Mouse (Mus musculus) kidney, embryonic 15.5 days (tissue): Measurements from ENCODE around the gene Gm10762. TPM values are rescaled to one million over a fixed set of nuclear protein-coding genes. Genes with fewer than 3 reads are reported as not detected.
"Not testable (repeated sequence)": the region's sequence is repeated elsewhere in the genome, so short reads cannot be mapped to it uniquely, and the experiment has no call there.

Experiments
- ATAC-seq: fragments of 200-750 bp; cut with Nextera tagmentation; replicated peaks from 2 replicates; pipeline ENCODE4 v1.8.0; 2017; ENCODE audit warnings: moderate TSS enrichment; ENCODE audit not compliant: low FRiP score
- H3K27ac ChIP-seq: fragments of 300-500 bp; sonication (generic); 2 replicates; pipeline ENCODE4 v1.5.1; 2015; ENCODE audit warnings: mild to moderate bottlenecking, inconsistent platforms
- H3K27me3 ChIP-seq: fragments of 300-500 bp; sonication (generic); 2 replicates; pipeline ENCODE4 v1.6.1; 2015; ENCODE audit warnings: inconsistent platforms
- H3K36me3 ChIP-seq: fragments of 300-500 bp; sonication (generic); 2 replicates; pipeline ENCODE4 v1.6.1; 2015; ENCODE audit warnings: inconsistent platforms
- H3K4me1 ChIP-seq: fragments of 300-500 bp; sonication (generic); 2 replicates; pipeline ENCODE4 v1.6.1; 2015; ENCODE audit warnings: inconsistent platforms
- H3K4me2 ChIP-seq: fragments of 300-500 bp; sonication (generic); 2 replicates; pipeline ENCODE4 v1.6.1; 2015; ENCODE audit warnings: moderate library complexity, mild to moderate bottlenecking, inconsistent platforms
- H3K4me3 ChIP-seq: fragments of 300-500 bp; sonication (generic); replicated peaks from 2 replicates; pipeline ENCODE4 v1.5.1; 2015; ENCODE audit warnings: mild to moderate bottlenecking, inconsistent platforms
- H3K9ac ChIP-seq: fragments of 300-500 bp; sonication (generic); 2 replicates; pipeline ENCODE4 v1.6.1; 2015; ENCODE audit warnings: mild to moderate bottlenecking, inconsistent platforms
- H3K9me3 ChIP-seq: fragments of 300-500 bp; sonication (generic); replicated peaks from 2 replicates; pipeline ENCODE4 v1.6.1; 2016; ENCODE audit warnings: inconsistent platforms
- WGBS: fragments of 180-500 bp; shearing (Covaris S2); methylation state at CpG from one replicate; pipeline ENCODE4 v1.1.7; 2015; ENCODE audit warnings: mixed read lengths; 5-methylcytosine and 5-hydroxymethylcytosine counted together
- polyA plus RNA-seq: library from polyadenylated mRNA; unstranded; fragments of >200 nt; fragmentation: Nextera tagmentation; extraction: Ambion mirVana; gene quantifications from 2 replicates; pipeline ENCODE4 v1.2.1, GENCODE M21; 2015

The Gm10762 gene
- polyA plus RNA-seq = 12.2 and 13.4 TPM in 2 replicates

GRCm38 (mm10) chr2:128967661-128968441 is at the start of gene Gm10762:
Gm10762 (minus strand) TSS chr2:128967725.
- H3K4me3 ChIP-seq = peak within 1 kb of the TSS; percentile 92
- no peaks in the 10 kb centered on the region for H3K27me3 ChIP-seq
- no peaks in the 10 kb centered on the region for H3K9me3 ChIP-seq
- no peaks in the 10 kb centered on the region for H3K36me3 ChIP-seq
- H3K9ac ChIP-seq = peak within 1 kb of the TSS; percentile 98
- ATAC-seq = peak; percentile 90
- peak within 1 kb of the TSS; percentile 100 for H3K27ac ChIP-seq
- H3K4me2 ChIP-seq = peak within 1 kb of the TSS; percentile 64
- peaks cover 8% of the 10 kb centered on the region for H3K4me1 ChIP-seq
- under 1% methylated on average over 80 of the region's 80 CpGs for WGBS

GRCm38 (mm10) chr2:129008867-129009266 is 41.3 kb upstream of the Gm10762 start:
- not testable (repeated sequence) for H3K9me3 ChIP-seq, H3K4me2 ChIP-seq, H3K36me3 ChIP-seq, ATAC-seq, H3K4me1 ChIP-seq, H3K9ac ChIP-seq, H3K27me3 ChIP-seq, H3K4me3 ChIP-seq, H3K27ac ChIP-seq
- WGBS = 86% methylated on average over 2 of the region's 2 CpGs

- no peak overlapping the region for H3K27ac ChIP-seq
- no peaks in the 10 kb centered on the region for H3K9me3 ChIP-seq
- H3K9ac ChIP-seq = no peak overlapping the region
- no peak for ATAC-seq
- H3K36me3 ChIP-seq = no peaks in the 10 kb centered on the region
- no peaks in the 10 kb centered on the region for H3K4me1 ChIP-seq
- no peaks in the 10 kb centered on the region for H3K27me3 ChIP-seq
- no peak overlapping the region for H3K4me3 ChIP-seq
- WGBS = 76% methylated on average over 4 of the region's 4 CpGs
- H3K4me2 ChIP-seq = no peak overlapping the region
Measured at GRCm38 (mm10) chr2:129006194-129006749, 38.7 kb upstream of the Gm10762 start.

GRCm38 (mm10) chr2:129004872-129005271 is 37.3 kb upstream of the Gm10762 start:
- Histone ChIP-seq H3K27ac (no peak overlapping the region), H3K27me3 (no peaks in the 10 kb centered on the region), H3K4me2 (no peak overlapping the region), H3K9ac (no peak overlapping the region), H3K4me1 (no peaks in the 10 kb centered on the region), H3K36me3 (no peaks in the 10 kb centered on the region), H3K4me3 (no peak overlapping the region), H3K9me3 (no peaks in the 10 kb centered on the region)
- no peak for ATAC-seq

- Histone ChIP-seq H3K27ac (no peak overlapping the region), H3K9ac (no peak overlapping the region), H3K4me3 (no peak overlapping the region), H3K36me3 (no peaks in the 10 kb centered on the region), H3K27me3 (no peaks in the 10 kb centered on the region), H3K4me2 (no peak overlapping the region), H3K4me1 (no peaks in the 10 kb centered on the region), H3K9me3 (no peaks in the 10 kb centered on the region)
- WGBS = 86% methylated on average over 3 of the region's 3 CpGs
- ATAC-seq = no peak
Measured at GRCm38 (mm10) chr2:128984746-128985145, 17.2 kb upstream of the Gm10762 start.

- H3K27ac ChIP-seq = no peak overlapping the region
- H3K27me3 ChIP-seq = no peaks in the 10 kb centered on the region
- ATAC-seq = no peak
- H3K4me2 ChIP-seq = no peak overlapping the region
- no peak overlapping the region for H3K4me3 ChIP-seq
- no peaks in the 10 kb centered on the region for H3K4me1 ChIP-seq
- WGBS = 77% methylated on average over 4 of the region's 4 CpGs
- H3K9me3 ChIP-seq = no peaks in the 10 kb centered on the region
- H3K9ac ChIP-seq = no peak overlapping the region
- no peaks in the 10 kb centered on the region for H3K36me3 ChIP-seq
Measured at GRCm38 (mm10) chr2:128975572-128975971, 8.0 kb upstream of the Gm10762 start.

GRCm38 (mm10) chr2:128972301-128972700 is 4.8 kb upstream of the Gm10762 start:
- Histone ChIP-seq H3K4me1 (no peaks in the 10 kb centered on the region), H3K9me3 (no peaks in the 10 kb centered on the region), H3K36me3 (no peaks in the 10 kb centered on the region), H3K27ac (no peak overlapping the region), H3K4me3 (no peak overlapping the region), H3K9ac (no peak overlapping the region), H3K4me2 (no peak overlapping the region), H3K27me3 (no peaks in the 10 kb centered on the region)
- no peak for ATAC-seq

GRCm38 (mm10) chr2:128968475-128969083 is 1.1 kb upstream of the Gm10762 start:
- H3K27me3 ChIP-seq = no peaks in the 10 kb centered on the region
- ATAC-seq = no peak
- H3K27ac ChIP-seq = peak overlapping the region; percentile 100
- H3K9me3 ChIP-seq = no peaks in the 10 kb centered on the region
- peak overlapping the region; percentile 92 for H3K4me3 ChIP-seq
- peak overlapping the region; percentile 64 for H3K4me2 ChIP-seq
- no peaks in the 10 kb centered on the region for H3K36me3 ChIP-seq
- H3K4me1 ChIP-seq = peaks cover 8% of the 10 kb centered on the region
- peak overlapping the region; percentile 98 for H3K9ac ChIP-seq

GRCm38 (mm10) chr2:128966641-128967580 is 614 bp downstream of the Gm10762 start, which contains the start of gene Zc3h6:
Zc3h6 (plus strand) TSS chr2:128967402.
- peak; percentile 98 for ATAC-seq
- Histone ChIP-seq H3K36me3 (no peaks in the 10 kb centered on the region), H3K4me2 (peak within 1 kb of the TSS; percentile 64), H3K4me3 (peak within 1 kb of the TSS; percentile 92), H3K27ac (peak within 1 kb of the TSS; percentile 100), H3K4me1 (peaks cover 8% of the 10 kb centered on the region), H3K9ac (peak within 1 kb of the TSS; percentile 98), H3K9me3 (no peaks in the 10 kb centered on the region), H3K27me3 (no peaks in the 10 kb centered on the region)
- 1% methylated on average over 65 of the region's 65 CpGs for WGBS

GRCm38 (mm10) chr2:128966236-128966635 is 1.3 kb downstream of the Gm10762 start:
- no peak for ATAC-seq
- H3K4me3 ChIP-seq = peak overlapping the region; percentile 92; the same call in 1 of the 2 replicates
- no peaks in the 10 kb centered on the region for H3K9me3 ChIP-seq
- H3K4me1 ChIP-seq = peaks cover 8% of the 10 kb centered on the region
- 0 out of 2 replicates have a peak overlapping the region, but pooled peaks have one; percentile 67 for H3K27ac ChIP-seq
- H3K27me3 ChIP-seq = no peaks in the 10 kb centered on the region
- H3K4me2 ChIP-seq = peak overlapping the region; percentile 64
- WGBS = 21% methylated on average over 6 of the region's 6 CpGs
- H3K9ac ChIP-seq = no peak overlapping the region
- no peaks in the 10 kb centered on the region for H3K36me3 ChIP-seq

GRCm38 (mm10) chr2:128965505-128966105 is 1.9 kb downstream of the Gm10762 start:
- H3K9ac ChIP-seq = no peak overlapping the region
- H3K36me3 ChIP-seq = no peaks in the 10 kb centered on the region
- H3K9me3 ChIP-seq = no peaks in the 10 kb centered on the region
- 20% methylated on average over 5 of the region's 5 CpGs for WGBS
- no peak overlapping the region for H3K4me3 ChIP-seq
- H3K27me3 ChIP-seq = no peaks in the 10 kb centered on the region
- peaks cover 8% of the 10 kb centered on the region for H3K4me1 ChIP-seq
- peak overlapping the region; percentile 76 for H3K27ac ChIP-seq
- ATAC-seq = no peak
- H3K4me2 ChIP-seq = peak overlapping the region; percentile 37
